Mouse (Mus musculus) 416B (cell line): Measurements from ENCODE around the gene Tdpoz5.
"Not testable (repeated sequence)": the region's sequence is repeated elsewhere in the genome, so short reads cannot be mapped to it uniquely, and the experiment has no call there.

Experiments
- DNase-seq: peaks from one replicate; pipeline ENCODE4 v3.0.0; 2011; ENCODE audit warnings: low read depth

Tdpoz5 gene

GRCm38 (mm10) chr3:93961214-93961613, at the start of gene Tdpoz5:
Gene Tdpoz5 (minus strand): TSS chr3:93961314.
- not testable (repeated sequence) for DNase-seq

- DNase-seq = not testable (repeated sequence)
Measured at GRCm38 (mm10) chr3:93968938-93969337, 7.8 kb upstream of the Tdpoz5 start.

- not testable (repeated sequence) for DNase-seq
Measured at GRCm38 (mm10) chr3:93943443-93943842, 17.7 kb downstream of the Tdpoz5 start, which contains the start of gene Gm9117. Gene Gm9117 (minus strand): TSS chr3:93943543.

- DNase-seq = not testable (repeated sequence)
Measured at GRCm38 (mm10) chr3:93938386-93938785, 22.7 kb downstream of the Tdpoz5 start.
